Mouse (Mus musculus): ENCODE measurements at regions not wholly inside any gene's neighbourhood (a gene's known extent, or its start where the extent isn't known, plus 50 kb on each side); places are given as distances from the start of the nearest gene placed in this dataset.

DNA sequence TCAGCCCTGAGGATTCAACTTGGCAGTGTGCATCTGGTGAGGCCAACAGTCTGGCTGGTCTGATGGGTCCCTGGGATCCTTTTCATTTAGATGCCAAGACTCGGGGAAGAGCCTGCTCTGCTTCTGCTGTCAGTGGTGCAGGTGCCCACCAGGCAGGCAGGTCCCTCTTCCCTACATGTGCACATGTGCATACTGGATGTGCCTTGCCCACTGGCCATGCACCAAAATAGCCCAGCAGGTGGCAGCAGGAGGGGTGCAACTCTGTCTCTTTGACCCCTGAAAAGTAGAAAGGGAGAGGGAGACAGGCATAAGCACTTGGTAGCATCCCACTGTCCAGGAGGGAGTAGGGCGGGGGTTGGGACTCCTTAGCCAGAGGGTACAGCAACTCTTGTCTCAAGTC lies 116.2 kb upstream of the Bank1 start:
- peak; percentile 7 for DNase-seq

DNA sequence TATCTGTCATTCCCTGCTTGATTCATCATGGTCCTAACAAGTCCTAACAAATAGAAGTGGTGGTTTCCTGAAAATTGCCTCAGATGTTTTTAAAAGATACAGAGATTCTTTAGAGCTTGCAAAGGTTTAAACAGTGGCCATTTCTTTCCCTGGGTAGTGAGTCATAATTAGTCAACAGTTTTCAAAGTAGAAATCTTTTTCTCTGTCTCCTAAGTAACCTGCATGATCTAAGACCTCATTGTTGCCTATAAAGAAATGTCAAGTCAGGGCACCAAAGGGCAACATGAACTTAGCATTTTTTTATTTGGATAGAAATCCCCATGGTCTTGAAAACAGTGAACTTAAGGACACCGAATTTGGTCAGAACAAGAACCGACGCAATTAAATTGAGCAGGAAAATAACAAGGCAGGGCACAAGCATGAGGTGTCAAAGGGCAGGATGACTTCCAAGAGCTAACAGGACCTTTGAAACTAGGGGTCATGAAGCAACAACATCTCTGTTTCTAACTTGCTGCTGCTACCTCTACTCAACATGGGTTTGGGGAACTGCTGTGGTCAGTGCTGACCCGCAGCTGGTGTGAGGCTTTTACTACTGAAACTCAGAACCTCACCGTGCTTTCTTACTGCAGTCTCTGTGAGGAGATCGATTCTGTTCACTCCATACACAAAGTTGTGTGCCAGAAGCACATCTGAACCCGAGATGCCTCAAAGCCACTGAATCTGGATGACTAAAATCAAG lies 114.2 kb upstream of the Bank1 start:
- DNase-seq = no peak

DNA sequence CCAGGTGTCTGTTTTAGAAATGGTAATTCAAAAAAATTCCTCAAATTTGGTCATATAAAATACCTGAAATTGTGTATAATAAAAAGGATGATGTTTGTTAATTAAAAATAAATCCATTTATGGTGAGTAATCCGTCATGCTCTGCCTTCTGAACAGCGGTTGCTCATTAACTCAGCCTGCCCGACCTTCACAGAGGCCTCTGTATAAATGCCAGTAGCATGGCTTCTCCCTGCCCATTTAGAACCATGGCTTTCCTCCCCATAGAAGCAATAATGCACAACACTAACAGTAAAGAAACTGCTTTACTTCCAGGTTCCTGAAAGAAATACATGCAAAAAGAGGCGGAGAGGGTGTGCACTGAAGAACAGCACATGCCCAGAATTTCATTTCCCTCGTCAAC lies 113.5 kb upstream of the Bank1 start:
- no peak for DNase-seq

DNA sequence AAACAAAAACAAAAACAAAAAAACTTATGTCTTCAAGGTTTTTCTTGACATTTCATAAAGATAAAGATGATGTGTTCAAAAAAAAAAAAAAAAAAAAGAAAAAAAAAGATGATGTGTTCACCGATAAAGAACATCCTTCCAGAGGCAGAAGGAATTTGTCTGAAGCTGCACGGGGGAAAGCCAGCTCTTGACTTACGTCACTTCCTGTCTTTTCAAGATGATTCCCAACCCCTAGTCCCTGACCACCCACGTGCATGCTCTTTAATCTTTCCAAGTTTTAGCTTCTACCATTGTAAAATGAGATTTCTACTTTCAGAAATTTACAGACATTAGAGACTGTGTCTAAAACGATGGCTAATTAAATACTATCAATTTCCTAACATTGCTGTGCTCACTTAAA lies 108.5 kb upstream of the Bank1 start:
- no peak for DNase-seq

DNA sequence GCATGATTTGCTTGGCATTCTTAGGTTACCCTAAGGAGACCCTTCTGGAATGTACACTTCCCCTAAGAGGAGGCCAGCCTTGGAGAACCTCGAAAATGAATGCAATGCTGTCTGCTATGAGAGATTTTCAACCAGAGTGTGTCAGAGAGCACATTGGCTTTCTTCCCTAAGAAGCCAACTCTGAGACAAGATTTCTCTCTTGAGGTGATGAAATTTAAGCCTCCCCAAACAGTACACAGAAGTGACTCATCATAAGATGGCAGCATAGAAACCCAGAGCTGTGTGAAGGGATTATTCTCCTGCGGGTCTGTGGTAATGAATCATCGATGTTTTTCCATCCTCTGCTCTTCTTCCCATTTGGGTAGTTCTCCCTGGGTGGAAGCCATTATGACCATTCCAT lies 106.2 kb upstream of the Bank1 start:
- DNase-seq = no peak

DNA sequence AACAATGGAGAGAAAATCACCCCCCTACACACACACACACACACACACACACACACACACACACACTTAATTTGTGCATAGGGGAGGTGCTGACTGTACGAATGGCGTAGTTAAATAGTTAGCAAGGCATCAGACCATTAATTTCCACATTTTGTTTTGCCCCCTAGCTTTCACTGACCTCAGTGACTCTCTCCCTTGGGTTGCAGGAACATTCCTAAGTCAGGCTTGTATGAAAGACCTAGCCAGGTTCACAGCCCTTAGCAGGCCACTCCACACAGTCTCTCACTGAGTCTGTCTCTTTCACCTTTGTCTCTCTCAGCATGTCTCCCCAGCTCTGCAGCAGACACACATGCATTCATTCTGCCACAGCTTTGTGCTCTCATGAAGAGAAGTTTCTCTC lies 101.6 kb upstream of the Bank1 start:
- DNase-seq = no peak

DNA sequence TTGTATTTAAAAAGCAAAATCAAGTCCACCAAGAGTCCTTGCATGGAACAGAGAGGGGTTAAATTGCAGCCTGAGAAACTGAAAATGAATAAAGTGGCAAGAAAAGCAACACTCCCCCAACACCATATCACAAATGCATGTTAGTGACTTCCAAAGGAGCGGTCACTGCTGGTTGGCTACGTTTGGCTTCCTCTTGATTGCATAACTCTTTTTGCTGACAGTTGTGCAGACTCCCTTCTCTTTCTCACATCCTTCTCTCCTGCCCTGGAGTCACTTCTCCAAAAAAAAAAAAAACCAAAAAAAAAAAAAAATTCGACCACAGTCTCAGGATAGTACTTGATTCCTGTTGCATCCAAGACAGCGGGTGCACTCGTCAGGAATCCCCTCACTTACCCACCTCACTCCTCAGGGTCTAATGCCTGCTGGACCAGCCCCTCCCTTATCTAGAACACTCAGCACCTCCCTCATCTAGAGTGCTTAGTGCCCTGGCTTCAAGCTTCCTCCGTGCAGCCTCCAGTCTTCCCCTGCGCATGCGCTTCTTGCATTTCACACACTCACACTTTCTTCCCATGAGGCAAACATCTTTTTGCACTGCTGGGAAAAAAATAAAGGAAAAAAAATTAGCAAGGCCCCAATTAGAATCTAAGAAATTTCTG lies 100.8 kb upstream of the Bank1 start:
- DNase-seq = no peak

DNA sequence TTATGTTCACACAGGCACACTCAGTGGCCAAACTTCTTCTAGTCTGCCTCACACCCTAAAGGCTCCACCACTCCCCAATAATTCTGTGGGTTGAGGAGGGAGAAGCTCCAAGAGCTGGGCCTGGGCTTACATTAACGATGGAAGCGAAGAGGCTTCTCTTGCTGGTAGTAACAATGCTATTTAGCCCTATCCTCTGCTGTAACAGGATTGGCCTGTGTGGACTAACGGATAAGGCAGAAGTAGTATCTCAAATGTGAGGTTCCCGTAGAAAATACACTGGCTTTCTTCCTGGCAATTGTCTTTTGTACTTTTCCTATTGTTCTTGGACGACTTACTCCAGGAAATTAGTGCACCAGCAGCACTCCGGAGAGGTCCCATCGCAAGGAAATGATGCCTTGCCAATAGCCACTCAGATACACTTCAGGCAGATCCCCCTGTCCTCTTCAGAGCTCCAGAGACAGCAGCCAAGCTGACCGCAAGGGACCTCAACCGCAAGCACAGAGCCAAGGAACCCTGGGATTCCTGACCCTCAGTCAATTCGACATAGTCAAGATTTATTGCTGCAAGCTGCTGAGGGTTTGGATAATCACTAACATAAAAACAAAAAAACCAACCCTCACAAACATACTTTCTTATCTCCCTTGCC lies 96.2 kb upstream of the Bank1 start:
- DNase-seq = no peak

DNA sequence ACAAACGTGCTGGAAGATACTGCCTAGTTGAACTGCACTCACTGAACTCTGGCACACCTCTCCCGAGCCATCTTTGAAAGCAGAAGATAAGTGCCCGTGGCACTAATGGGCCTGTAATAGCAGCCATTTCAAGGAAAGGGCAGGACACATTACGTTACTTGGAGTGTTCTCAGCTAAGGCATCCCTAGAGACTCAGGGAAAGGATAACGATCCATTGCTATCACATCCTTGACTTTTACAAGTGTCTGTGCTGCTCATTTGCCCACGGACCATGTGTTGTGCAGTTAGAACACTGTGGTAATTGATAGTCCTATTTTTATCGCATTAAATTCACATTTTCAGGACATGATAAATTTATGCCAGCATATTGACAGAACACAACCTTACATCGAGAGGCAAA lies 79.7 kb upstream of the Bank1 start:
- no peak for DNase-seq

DNA sequence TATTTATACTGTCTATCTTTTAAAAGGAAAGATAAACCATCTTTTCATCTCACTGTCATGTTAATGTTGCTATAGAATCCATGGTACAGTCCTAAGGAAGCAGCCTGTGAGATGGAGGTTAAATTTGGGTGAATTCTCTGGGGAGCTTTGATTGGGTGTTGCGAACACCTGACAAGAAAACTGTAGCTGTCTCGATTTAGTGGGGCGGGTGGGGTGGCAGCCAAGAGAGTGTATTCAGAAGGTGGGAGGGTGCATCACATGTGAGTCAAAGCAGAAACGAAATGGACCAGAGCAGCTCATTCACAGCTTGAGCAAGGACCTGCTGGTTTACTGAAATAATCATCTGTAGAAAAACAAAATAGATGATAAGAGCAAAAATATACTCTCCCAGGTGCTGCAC lies 57.4 kb upstream of the Bank1 start:
- DNase-seq = no peak

DNA sequence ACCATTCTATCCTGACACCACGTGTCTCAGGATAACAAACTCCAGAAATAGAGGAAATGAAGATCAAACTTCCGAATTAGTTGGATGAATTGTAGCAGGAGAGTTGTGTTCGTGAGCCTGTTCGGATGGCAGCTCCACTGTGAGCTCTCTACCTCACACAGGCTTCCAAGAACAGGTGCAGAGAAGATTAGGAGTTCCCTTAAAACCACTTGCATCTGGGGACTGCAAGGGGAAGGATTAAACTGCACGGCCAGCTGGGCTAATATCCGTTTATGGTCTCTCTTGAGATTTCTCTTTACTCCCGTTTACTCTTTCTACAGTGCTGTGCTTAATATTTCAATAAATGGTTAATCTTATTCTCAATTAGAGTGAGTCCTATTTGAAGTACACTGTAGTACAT lies 54.8 kb upstream of the Bank1 start:
- DNase-seq = no peak

DNA sequence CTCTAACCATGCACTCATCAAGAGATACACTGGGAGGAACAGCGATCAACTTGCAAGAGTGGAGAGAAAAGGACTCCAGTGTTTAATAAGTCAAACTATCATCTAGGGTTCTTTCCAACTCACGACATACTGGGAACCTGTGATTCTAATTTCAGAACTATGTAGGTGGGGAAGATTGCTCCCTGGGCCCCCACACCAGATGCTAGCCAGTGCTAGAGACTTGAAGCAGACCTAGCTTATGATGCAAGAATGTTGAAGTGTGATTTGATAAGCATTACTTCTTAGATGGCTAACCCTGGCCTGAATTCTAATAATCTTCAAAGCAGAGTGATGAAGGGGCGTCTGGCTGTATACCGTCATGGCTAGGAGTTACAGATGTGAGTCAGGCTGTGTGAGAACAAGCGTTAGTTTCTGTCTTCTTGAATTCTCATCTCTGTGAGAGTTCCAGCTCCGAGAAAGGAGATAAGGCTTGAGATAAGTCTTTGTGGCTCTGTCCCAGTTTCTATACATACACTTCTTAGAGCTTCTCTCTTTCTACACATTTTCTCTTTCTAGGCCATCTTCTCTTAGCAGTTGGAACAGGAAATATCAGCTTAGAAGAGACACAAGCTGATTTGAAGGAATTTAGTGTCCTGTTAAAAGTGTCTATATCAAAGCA lies 54.0 kb upstream of the Bank1 start:
- DNase-seq = no peak

DNA sequence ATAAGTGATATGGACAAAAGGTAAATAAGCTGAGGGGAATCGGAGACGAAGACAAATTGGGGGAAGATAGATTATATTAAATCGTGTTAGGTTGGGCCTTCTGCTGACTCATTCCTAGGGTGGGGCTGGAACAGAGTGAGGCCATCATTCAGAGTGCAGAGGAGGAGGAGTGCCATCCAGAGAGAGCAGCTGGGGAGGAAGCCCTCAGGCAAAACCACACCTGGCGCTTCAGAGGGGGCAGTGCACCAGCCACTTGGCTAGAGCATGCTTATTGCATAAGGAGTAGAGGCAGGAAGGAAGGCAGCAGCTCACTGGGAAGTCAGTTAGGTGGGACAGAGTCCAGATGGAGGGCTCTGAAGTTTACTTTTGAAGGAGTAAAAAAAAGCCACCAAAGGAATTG lies 51.0 kb upstream of the Bank1 start:
- DNase-seq = no peak
